Mouse (Mus musculus): ENCODE results near the gene Cyp26c1.
A peak's percentile ranks its signal among the peaks of the same experiment; 100 is the strongest.

The Cyp26c1 gene

GRCm38 (mm10) chr19:37699711-37700110, 14.3 kb downstream of the Cyp26c1 start:
- no peak for DNase-seq

- DNase-seq: peak; percentile 13 to 23
These were observed 17.1 kb downstream of the Cyp26c1 start for GRCm38 (mm10) chr19:37702377-37703076.

GRCm38 (mm10) chr19:37703902-37704509, 18.6 kb downstream of the Cyp26c1 start:
- DNase-seq: peak; percentile 40 to 50

GRCm38 (mm10) chr19:37705722-37706121, 20.3 kb downstream of the Cyp26c1 start:
- DNase-seq: peak in 1 of 2 experiments; percentile 15

GRCm38 (mm10) chr19:37714681-37715080, 29.3 kb downstream of the Cyp26c1 start:
- DNase-seq: no peak

GRCm38 (mm10) chr19:37715980-37716379, 30.6 kb downstream of the Cyp26c1 start:
- no peak for DNase-seq

GRCm38 (mm10) chr19:37716524-37717175, 31.3 kb downstream of the Cyp26c1 start:
- DNase-seq: no peak

GRCm38 (mm10) chr19:37719166-37719565, 33.8 kb downstream of the Cyp26c1 start:
- DNase-seq: no peak

GRCm38 (mm10) chr19:37724591-37724990, 39.2 kb downstream of the Cyp26c1 start:
- no peak for DNase-seq

GRCm38 (mm10) chr19:37726585-37726984, 41.2 kb downstream of the Cyp26c1 start:
- no peak for DNase-seq

- no peak for DNase-seq
These were observed 42.0 kb downstream of the Cyp26c1 start for GRCm38 (mm10) chr19:37727366-37727765.

GRCm38 (mm10) chr19:37735426-37735825, 50.0 kb downstream of the Cyp26c1 start:
- no peak for DNase-seq

GRCm38 (mm10) chr19:37738575-37738974, 53.2 kb downstream of the Cyp26c1 start:
- no peak for DNase-seq

GRCm38 (mm10) chr19:37740043-37740442, 54.7 kb downstream of the Cyp26c1 start:
- no peak for DNase-seq
